Mouse (Mus musculus): Measurements from ENCODE around the gene Mkln1. TPM values are rescaled to one million over a fixed set of nuclear protein-coding genes. Genes with fewer than 3 reads are reported as not detected.
A peak's percentile ranks its signal among the peaks of the same experiment; 100 is the strongest.
"Not testable (repeated sequence)": the region's sequence is repeated elsewhere in the genome, so short reads cannot be mapped to it uniquely, and the experiment has no call there.

Gene Mkln1
- total RNA-seq, 2 experiments from 2014 or later, result 180 to 188 TPM

DNA sequence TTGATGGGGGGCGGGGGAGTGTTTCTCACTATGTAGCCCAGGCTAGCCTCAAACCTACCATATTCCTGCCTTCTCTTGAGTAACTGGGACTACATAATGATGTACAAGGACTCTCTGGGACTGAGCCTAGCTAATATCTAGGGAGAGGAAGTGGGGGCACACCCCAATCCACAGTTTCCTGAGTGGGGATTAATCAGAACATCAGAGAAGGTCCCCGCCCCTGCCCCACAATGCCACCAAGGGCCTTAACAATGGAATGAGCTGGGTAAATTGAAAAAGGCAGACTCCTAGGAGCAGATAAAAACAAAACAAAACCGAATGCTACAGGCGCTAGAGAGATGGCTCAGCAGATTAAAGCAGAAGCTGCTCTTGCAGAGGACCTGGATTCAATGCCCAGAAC, 138.7 kb downstream of the Mkln1 start:
- DNase-seq, result no peak
- intact Hi-C loops (cut with DNase I), result no loop called here

DNA sequence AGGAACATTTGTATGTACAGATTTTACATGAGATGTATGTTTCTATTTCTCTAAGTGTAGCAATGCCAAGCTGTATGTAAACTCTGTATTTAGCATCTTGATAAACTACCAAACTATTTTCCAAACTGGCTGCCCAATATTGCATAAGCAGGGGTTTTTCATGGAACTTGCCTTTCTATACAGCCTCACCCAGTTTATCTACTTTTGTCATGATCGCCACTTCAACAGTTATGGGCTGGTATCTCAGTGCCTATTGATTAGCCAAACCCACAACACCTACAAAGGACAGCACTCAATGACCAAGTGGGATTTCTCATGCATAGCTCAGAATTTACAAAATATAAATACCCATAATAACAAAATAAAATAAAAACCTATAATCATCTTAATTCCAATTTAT, 139.6 kb downstream of the Mkln1 start:
- intact Hi-C loops (cut with DNase I), result no loop called here

DNA sequence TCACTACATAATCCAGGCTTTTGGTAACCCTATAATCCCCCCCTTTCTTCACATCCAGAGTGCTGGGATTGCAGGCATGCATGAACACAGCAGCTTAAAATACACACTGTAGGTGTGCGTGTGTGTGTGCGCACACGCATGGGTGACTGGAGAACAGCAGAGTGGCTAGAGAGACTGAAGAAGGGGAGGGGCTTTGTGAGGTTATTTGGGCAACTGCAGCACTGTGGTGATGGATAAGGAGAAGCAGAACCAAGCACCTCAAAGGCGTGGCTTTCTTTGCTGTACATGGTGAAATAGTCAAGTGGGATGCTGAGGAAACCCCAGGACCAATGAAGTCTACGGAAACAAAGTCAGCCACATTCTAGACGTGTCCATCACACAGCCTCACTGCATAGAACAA, 141.5 kb downstream of the Mkln1 start:
- DNase-seq, result no peak
- intact Hi-C loops (cut with DNase I), result no loop called here

More for the DNA sequence above, 139.6 kb downstream of the Mkln1 start:
- DNase-seq, result no peak

DNA sequence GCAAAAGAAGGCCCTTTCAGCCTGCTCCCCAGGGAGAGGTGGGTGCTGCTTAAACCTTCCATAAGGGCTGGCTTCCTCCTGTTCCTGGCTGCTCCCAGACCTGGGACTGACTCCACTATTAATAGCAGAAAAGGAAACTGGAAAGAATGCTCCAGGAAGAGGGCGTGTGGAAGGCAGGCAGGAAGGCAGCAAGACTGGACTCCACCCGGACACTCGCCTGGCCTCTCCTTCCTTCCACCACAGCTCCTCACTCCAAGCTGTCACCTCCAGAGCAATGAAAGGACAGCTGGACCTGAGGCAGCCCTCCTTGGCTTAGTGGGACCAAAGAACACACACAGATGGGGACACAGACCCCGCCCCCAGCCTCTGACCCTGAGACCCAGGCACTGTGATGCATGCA, 145.8 kb downstream of the Mkln1 start:
- DNase-seq, result peak; percentile 41 to 51
- intact Hi-C loops (cut with DNase I), result loop anchor here (2.0 kb wide), 1 partner anchor 16 kb away; no protein-coding TSS in a partner anchor

DNA sequence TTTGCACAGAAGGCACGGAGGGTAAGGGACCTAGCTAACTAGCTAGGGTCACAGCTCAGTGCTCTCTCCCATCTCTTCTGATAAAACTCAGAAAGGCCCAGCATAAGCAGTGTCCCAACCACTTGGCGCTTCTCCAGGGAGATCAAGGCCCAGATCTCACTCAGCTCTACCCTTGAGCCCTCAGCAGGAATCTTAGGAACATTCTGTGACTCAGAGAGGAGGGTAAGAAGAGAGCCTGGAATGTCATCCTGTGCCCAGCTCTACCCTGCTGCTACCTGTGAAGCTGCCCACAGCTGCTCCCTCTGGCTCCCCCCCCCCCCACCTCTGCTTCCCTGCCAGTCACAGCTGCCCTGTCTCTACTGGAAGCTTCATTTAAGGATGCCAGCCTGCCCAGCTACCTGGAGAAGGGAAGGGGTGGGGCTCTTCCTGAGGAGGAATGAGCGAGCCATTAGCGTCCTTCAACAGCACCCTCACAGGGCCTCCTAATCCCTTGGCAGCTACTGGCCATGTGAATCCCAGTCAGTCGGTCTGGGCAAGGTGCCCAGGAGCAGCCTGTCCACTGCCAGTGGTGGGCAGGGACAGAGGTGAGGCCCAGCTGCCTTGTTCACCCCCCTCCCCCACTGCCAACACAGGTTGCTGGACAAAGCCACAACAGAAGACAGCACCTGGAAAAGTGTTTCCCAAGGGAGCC, 151.0 kb downstream of the Mkln1 start:
- intact Hi-C loops (cut with DNase I), result no loop called here
- DNase-seq, result peak; percentile 79 to 84

DNA sequence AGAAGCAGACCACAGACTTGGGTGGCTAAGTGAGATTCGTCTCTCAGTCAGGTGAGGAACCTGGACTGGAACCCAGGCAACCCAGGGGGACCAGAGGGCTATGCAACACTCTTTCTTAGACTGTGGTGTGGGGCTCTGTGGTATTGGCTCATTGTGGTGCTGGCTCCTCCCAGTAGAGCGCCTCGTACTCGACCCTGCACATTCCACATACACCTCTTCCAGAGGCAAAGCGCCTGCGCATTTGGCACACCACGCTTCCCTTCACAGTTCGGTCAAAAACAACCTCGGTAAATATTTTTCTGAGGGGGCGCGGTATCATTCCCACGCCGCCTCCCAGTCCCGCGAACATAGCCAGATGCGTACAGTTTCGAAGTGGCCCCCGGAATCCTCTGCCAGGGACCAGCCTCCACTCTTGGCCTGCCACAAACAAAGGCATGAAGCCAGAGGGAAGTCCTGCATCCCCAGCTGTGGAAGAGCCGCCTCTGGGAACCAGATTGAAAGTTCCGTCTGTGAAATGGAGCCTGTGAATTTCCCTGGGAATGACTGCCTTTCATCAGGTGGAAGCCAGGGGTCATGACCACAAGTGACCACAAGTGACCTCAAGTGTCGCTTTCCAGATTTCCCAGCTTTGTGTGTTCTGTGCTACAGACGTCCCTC, 152.5 kb downstream of the Mkln1 start:
- peak; percentile 51 to 60 for DNase-seq
- intact Hi-C loops (cut with DNase I), result no loop called here

DNA sequence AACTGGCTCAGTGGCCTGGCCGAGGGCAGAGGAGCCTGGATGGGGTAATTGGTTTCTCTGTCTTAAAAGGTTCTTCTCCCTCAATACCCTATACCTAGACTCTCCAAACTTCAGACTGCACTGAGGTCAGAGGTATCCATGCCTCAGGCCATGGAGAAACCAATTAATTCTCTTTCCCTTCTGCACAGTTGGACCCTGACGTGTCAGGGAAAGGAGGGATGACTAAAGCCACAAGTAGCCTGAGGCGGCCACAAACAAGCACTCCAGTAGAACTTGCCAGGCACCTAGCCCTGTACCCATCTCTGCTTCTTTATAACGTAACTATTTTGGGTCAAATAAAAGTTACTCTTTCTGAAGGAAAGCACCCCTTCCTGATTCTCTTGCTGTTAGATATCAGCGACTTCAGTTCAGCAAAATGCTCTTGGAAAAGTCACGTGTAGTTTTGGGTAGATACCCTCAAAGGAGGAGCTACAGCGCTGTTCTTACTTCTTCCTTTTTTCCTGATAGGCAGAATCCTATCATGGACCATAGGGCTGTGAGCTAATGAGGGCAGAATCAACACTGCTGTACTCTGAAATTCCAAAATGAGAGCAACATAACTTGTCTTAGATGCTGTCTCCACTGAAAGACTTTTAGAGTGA, 158.0 kb downstream of the Mkln1 start:
- no peak for DNase-seq
- intact Hi-C loops (cut with DNase I), result no loop called here

DNA sequence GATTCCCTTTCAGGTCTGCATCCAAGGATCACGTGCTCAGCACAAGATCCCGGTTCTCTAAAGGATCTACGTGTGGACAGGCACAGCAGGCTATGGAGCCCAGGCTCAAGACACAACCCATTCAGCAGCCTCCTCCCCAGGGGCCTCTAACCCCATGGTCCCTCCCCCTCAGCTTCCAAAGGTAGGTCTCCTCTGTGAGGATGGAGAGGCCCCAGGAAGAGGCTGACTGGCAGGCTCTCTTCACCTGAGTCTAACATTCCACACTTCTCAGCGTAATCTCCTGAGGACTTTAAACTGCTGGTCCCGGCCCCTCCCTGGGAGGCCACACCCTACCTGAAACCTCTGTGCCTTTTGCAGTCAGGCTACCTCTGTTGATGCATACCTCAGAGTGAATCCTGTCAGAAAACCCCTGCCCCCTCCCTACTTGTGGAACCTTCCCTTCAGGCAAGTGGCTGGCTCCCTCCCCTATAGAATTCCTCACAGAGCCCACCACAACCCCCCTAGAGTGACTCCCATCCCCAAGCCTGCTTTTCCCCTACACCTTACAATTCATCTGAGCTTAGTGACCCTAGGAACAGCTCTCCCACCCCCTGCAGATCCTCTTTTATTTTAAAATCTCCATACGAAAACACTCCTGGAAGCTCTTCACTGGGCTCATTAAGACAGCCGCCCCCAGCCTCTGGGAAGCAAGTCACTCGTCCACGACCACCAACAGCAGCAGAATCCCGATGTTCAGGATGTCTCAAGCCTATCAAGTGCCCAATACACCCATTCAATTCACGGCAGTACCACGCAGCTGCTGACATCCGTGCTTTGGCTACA, 161.8 kb downstream of the Mkln1 start:
- DNase-seq, result no peak
- intact Hi-C loops (cut with DNase I), result loop anchor here (2.0 kb wide), 2 partner anchors 16 to 32 kb away; no protein-coding TSS in a partner anchor

DNA sequence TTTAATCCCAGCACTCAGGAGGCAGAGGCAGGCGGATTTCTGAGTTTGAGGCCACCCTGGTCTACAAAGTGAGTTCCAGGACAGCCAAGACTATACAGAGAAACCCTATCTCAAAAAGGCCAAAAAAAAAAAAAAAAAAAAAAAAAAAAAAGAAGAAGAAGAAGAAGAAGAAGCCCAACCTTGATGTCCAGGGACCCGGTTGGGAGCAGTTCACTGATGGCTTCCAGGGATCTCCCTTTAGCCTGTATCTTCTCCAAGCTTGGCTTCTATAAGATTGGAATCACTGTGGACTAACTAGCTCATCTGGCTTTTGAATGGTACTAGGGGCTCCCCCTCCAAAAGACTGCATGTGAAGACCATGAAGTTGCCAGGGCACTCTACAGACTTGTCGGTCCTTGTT, 163.4 kb downstream of the Mkln1 start:
- intact Hi-C loops (cut with DNase I), result loop anchor here (2.0 kb wide), 3 partner anchors 17 to 77 kb away; no protein-coding TSS in a partner anchor
- not testable (repeated sequence) for DNase-seq

DNA sequence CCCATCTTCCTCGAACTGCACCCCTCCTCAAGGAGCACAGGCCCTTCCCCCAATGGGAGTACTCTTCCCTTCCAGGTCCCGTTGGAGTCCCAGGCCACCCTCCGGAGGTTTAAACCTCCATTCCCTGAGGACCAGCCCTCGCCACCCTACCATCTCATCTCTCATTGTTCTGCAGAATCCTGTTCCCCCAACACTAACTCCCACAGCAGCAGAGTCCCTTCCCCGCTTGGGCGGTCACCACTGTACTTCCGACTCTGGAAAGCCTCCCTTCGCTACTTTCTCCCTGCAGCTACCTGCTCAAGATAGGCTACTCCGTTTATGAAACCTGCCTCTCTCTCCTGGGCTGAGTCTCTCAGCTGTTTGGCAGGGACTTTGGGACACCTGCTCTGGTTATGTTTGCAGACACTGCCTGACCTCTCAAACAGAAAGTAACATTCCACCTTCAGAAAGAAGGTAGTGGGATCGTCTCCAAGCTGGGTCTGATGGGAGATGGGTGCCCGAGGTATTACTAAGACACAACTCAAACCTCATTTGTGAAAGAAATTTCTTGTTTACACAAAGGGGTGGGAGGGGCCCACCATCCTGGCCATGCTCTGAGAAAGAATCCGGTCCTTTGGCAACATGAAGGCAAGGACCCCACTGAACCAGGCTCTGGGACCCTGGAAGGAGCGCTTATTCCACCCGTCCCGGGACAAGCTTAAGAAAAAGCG, 164.0 kb downstream of the Mkln1 start:
- intact Hi-C loops (cut with DNase I), result loop anchor here (2.0 kb wide), 1 partner anchor 76 kb away; no protein-coding TSS in a partner anchor
- DNase-seq, result peak; percentile 20 to 31

DNA sequence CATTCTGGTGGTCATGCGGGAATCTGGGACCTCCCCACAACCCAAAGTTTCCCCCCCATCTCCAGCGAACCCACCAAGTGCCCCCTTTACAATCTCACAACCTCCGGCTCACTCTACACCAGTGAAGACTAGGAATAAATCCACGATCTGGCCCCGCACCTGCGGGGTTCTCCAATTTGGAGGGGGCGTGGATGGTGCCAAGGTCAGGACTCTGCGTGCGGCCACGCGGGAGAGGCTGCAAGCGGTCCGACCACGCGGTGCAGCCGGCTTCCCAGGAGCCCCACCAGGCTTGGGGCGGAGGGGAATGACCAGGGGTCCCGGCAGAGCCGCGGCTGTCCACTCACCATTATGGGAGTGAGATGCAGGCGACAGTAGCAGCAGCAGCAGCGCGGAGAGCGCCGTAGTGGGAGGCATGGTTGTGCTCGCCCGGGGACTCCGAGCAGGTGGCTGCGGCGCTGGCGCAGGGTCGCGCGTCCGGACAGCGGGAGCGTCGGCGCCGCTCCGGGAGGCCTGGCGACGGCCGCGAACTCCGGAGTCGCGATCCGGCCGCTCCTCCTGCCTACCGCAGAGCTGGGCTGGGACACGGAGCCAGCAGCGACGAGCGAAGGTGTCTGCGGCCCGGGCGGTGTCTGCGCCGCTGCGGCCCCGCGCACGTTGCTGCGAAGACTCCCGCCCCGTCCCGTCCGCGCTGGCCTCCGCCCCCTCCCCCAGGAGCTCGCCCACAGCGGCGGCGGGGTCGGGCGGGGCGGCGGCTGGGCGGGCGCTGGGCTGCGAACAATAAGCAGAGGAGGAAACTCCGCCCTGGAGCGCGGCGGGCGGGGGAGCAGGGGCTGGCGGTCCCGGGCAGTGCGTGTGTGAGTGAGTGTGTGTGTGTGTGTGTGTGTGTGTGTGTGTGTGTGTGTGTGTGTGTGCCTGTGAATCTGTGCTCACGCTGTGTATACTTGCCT, 165.0 kb downstream of the Mkln1 start, which contains the start of gene Podxl:
Gene Podxl (minus strand): TSS at position 747 of the 947 bp plus-strand sequence.
- intact Hi-C loops (cut with DNase I), result loop anchor here (2.0 kb wide), 1 partner anchor 75 kb away; no protein-coding TSS in a partner anchor
- DNase-seq, result peak; percentile 83 to 89

DNA sequence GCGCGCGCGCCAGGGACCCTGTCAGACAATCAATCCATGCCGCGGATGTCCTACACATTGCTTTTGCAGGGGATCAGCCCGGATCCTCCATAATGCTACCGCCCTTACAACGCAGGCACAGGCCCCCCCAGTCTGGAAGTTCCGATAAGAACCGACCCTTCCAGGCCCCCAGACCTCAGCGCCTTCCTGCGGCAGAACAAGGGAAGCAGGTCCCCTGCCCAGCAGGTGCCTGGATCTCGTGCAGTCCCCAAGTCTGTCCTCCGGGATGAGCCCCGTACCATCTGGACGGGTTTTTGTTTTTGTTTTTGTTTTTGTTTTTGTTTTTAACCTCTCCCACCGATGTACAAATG, 165.6 kb downstream of the Mkln1 start:
- intact Hi-C loops (cut with DNase I), result no loop called here

DNA sequence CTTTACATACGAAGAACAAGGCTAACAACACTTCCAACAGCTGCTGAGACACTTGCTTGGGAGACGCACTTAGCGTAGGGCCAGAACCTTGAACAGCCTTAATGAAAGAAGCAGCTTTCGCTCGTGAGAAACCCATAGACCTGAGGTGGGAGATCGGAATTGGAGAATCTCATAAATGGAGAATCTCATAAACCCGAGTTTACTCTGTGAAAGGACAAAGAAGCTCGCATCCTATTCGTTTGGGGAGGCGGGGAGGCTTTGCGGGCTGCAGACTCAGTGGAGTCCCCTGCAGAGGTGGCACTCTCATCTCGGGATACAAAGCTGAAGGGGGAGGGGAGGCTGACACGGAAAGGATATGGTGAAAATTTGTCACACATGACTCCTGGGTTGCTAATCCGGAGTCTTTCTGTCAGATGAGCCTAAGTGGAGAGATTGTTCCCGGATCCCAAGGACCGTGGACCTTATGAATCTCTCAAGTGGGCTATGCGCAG, 166.4 kb downstream of the Mkln1 start:
- intact Hi-C loops (cut with DNase I), result no loop called here
- DNase-seq, result peak in 1 of 2 experiments; percentile 14

More for the DNA sequence above, 165.6 kb downstream of the Mkln1 start:
- DNase-seq, result no peak

Other genes with a start within 250 kb of the Mkln1 start
- gene Podxl, start 165.2 kb downstream of the Mkln1 start, total RNA-seq (2021), result 10 to 100 TPM; 87.5 to 88.3 TPM

Measured in heart, postnatal 14 days (tissue).